Mouse (Mus musculus) forebrain, embryonic 16.5 days (tissue): ENCODE measurements at regions not wholly inside any gene's neighbourhood (a gene's known extent, or its start where the extent isn't known, plus 50 kb on each side); places are given as distances from the start of the nearest gene placed in this dataset.

ENCODE experiments used
- ATAC-seq: fragments of 200-750 bp; cut with Nextera tagmentation; 2 replicates; pipeline ENCODE4 v1.8.0; 2017; ENCODE audit warnings: mild to moderate bottlenecking, moderate library complexity
- H3K27ac ChIP-seq: fragments of 300-500 bp; sonication (generic); 2 replicates; pipeline ENCODE4 v1.5.1; 2014; ENCODE audit warnings: low read length, control low read depth
- H3K27me3 ChIP-seq: fragments of 300-500 bp; sonication (generic); replicated peaks from 2 replicates; pipeline ENCODE4 v1.6.1; 2014; ENCODE audit warnings: low read length; ENCODE audit not compliant: control insufficient read depth, insufficient read depth
- H3K36me3 ChIP-seq: fragments of 300-500 bp; sonication (generic); 2 replicates; pipeline ENCODE4 v1.6.1; 2014; ENCODE audit not compliant: control insufficient read depth, insufficient read depth
- H3K4me1 ChIP-seq: fragments of 300-500 bp; sonication (generic); replicated peaks from 2 replicates; pipeline ENCODE4 v1.6.1; 2014; ENCODE audit warnings: low read length; ENCODE audit not compliant: control insufficient read depth, insufficient read depth
- H3K4me2 ChIP-seq: fragments of 300-500 bp; sonication (generic); 2 replicates; pipeline ENCODE4 v1.6.1; 2014; ENCODE audit warnings: mild to moderate bottlenecking, low read length, control low read depth
- H3K4me3 ChIP-seq: fragments of 300-500 bp; sonication (generic); replicated peaks from 2 replicates; pipeline ENCODE4 v1.5.1; 2014; ENCODE audit warnings: mild to moderate bottlenecking, low read length, control low read depth
- H3K9ac ChIP-seq: fragments of 300-500 bp; sonication (generic); replicated peaks from 2 replicates; pipeline ENCODE4 v1.6.1; 2014; ENCODE audit warnings: low read depth, low read length, control low read depth
- H3K9me3 ChIP-seq: fragments of 300-500 bp; sonication (generic); 2 replicates; pipeline ENCODE4 v1.6.1; 2016; ENCODE audit warnings: low read length; ENCODE audit not compliant: control insufficient read depth
- WGBS: fragments of 180-500 bp; shearing (Covaris S2); extraction: QIAGEN DNeasy Blood & Tissue Kit; methylation state at CpG from one replicate; pipeline ENCODE4 v1.1.7; 2014; 5-methylcytosine and 5-hydroxymethylcytosine counted together

GRCm38 (mm10) chr16:66487194-66487944, 672.3 kb downstream of the Vgll3 start:
- peak; percentile 55; the same call in 1 of the 2 replicates for ATAC-seq
- H3K36me3 ChIP-seq: no peaks in the 10 kb centered on the region
- no peak overlapping the region for H3K4me2 ChIP-seq
- H3K9ac ChIP-seq: no peak overlapping the region
- no peaks in the 10 kb centered on the region for H3K4me1 ChIP-seq
- H3K4me3 ChIP-seq: no peak overlapping the region
- H3K27me3 ChIP-seq: no peaks in the 10 kb centered on the region
- 38% methylated on average over 10 of the region's 10 CpGs for WGBS
- H3K9me3 ChIP-seq: no peaks in the 10 kb centered on the region
- no peak overlapping the region for H3K27ac ChIP-seq

GRCm38 (mm10) chr16:66495532-66495931, 680.5 kb downstream of the Vgll3 start:
- Histone ChIP-seq H3K9ac (no peak overlapping the region), H3K27me3 (no peaks in the 10 kb centered on the region), H3K36me3 (no peaks in the 10 kb centered on the region), H3K9me3 (no peaks in the 10 kb centered on the region), H3K27ac (no peak overlapping the region), H3K4me3 (no peak overlapping the region), H3K4me2 (no peak overlapping the region), H3K4me1 (no peaks in the 10 kb centered on the region)
- WGBS: 79% methylated on average over 3 of the region's 3 CpGs
- no peak for ATAC-seq
